14 mouse cellular contexts compared by ENCODE assay signal in genomic region chr8:26429751-26430327, GRCm38 (mm10).
"Had no signal": no experiment of that assay in that cellular context is flagged by ENCODE, and none has a peak within 500 bp of the region (broad histone marks: within the 10 kb centered on the region; RNA-seq: fewer than 3 reads in every experiment).

No protein-coding gene starts in this region.

- DNase-seq: kidney, adult 8-10 months; kidney, postnatal 36 days; layer of hippocampus, adult 9-11 months; layer of hippocampus, postnatal 36 days; lung, embryonic 14.5 days; lung, postnatal 10 days; right cerebral cortex, postnatal 14 days; thymus, postnatal 36 days had no signal

- H3K27me3 ChIP-seq: limb, embryonic 13.5 days; liver, embryonic 15.5 days; midbrain, embryonic 12.5 days had no signal

- H3K9ac ChIP-seq: limb, embryonic 13.5 days; liver, embryonic 15.5 days; lung, embryonic 14.5 days; midbrain, embryonic 12.5 days had no signal

- H3K9me3 ChIP-seq: limb, embryonic 13.5 days; liver, embryonic 15.5 days; midbrain, embryonic 12.5 days had no signal

- H3K36me3 ChIP-seq: limb, embryonic 13.5 days; liver, embryonic 15.5 days; midbrain, embryonic 12.5 days had no signal

- H3K4me2 ChIP-seq: limb, embryonic 13.5 days; liver, embryonic 11.5 days; liver, embryonic 15.5 days; lung, embryonic 14.5 days; midbrain, embryonic 12.5 days had no signal

- H3K27ac ChIP-seq: kidney, postnatal 0 days; limb, embryonic 13.5 days; liver, embryonic 15.5 days; macrophage; midbrain, embryonic 12.5 days had no signal

- H3K4me1 ChIP-seq: limb, embryonic 13.5 days; liver, embryonic 15.5 days; midbrain, embryonic 12.5 days had no signal

- H3K4me3 ChIP-seq: limb, embryonic 13.5 days; liver, embryonic 15.5 days; midbrain, embryonic 12.5 days had no signal
